Mouse (Mus musculus): ENCODE measurements at regions not wholly inside any gene's neighbourhood (a gene's known extent, or its start where the extent isn't known, plus 50 kb on each side); places are given as distances from the start of the nearest gene placed in this dataset.

GRCm38 (mm10) chr3:21813401-21813800 is 263.1 kb upstream of the Tbl1xr1 start:
- H3K27me3 ChIP-seq (ENCODE audit: control insufficient read depth, insufficient read depth, low read length) = no peaks in the 10 kb centered on the region
- H3K36me3 ChIP-seq (ENCODE audit: control insufficient read depth, insufficient read depth, low read length) = no peaks in the 10 kb centered on the region
- no peak for DNase-seq (ENCODE audit: extremely low read depth, low read depth, low spot score)
- H3K9ac ChIP-seq (ENCODE audit: low read depth, low read length) = no peak overlapping the region
- no peak overlapping the region for H3K4me3 ChIP-seq (ENCODE audit: insufficient read depth, low read depth, low read length)
- 85% methylated on average over 1 of the region's 1 CpGs for WGBS
- no peak for TF ChIP-seq POLR2A (IDR thresholded peaks at IDR 0.05; ENCODE audit: extremely low read depth, insufficient read depth, low read length)
- TF ChIP-seq CTCF (IDR thresholded peaks at IDR 0.05; ENCODE audit: low read depth, low read length) = no peak
- H3K27ac ChIP-seq (replicated peaks; ENCODE audit: insufficient read depth, low read depth, low read length) = no peak overlapping the region
- H3K4me1 ChIP-seq (ENCODE audit: control insufficient read depth, insufficient read depth, low read length) = peaks cover 2% of the 10 kb centered on the region; the same call in 1 of the 2 replicates
- no peaks in the 10 kb centered on the region for H3K79me2 ChIP-seq (ENCODE audit: control insufficient read depth, insufficient read depth, low read length)

- Histone ChIP-seq H3K4me3 (ENCODE audit: insufficient read depth, low read depth, low read length) (no peak overlapping the region), H3K4me1 (ENCODE audit: control insufficient read depth, insufficient read depth, low read length) (peaks cover 2% of the 10 kb centered on the region; the same call in 1 of the 2 replicates), H3K27ac (replicated peaks; ENCODE audit: insufficient read depth, low read depth, low read length) (no peak overlapping the region), H3K9ac (ENCODE audit: low read depth, low read length) (no peak overlapping the region), H3K79me2 (ENCODE audit: control insufficient read depth, insufficient read depth, low read length) (no peaks in the 10 kb centered on the region), H3K27me3 (ENCODE audit: control insufficient read depth, insufficient read depth, low read length) (no peaks in the 10 kb centered on the region), H3K36me3 (ENCODE audit: control insufficient read depth, insufficient read depth, low read length) (no peaks in the 10 kb centered on the region)
- TF ChIP-seq POLR2A (IDR thresholded peaks at IDR 0.05; ENCODE audit: extremely low read depth, insufficient read depth, low read length) (no peak), CTCF (IDR thresholded peaks at IDR 0.05; ENCODE audit: low read depth, low read length) (no peak)
- DNase-seq (ENCODE audit: extremely low read depth, low read depth, low spot score) = peak; percentile 98
- WGBS = 56% methylated on average over 4 of the region's 4 CpGs
These were observed 259.2 kb upstream of the Tbl1xr1 start for GRCm38 (mm10) chr3:21816968-21817858.

- Histone ChIP-seq H3K36me3 (ENCODE audit: control insufficient read depth, insufficient read depth, low read length) (no peaks in the 10 kb centered on the region), H3K27me3 (ENCODE audit: control insufficient read depth, insufficient read depth, low read length) (no peaks in the 10 kb centered on the region), H3K27ac (replicated peaks; ENCODE audit: insufficient read depth, low read depth, low read length) (no peak overlapping the region), H3K9ac (ENCODE audit: low read depth, low read length) (no peak overlapping the region), H3K79me2 (ENCODE audit: control insufficient read depth, insufficient read depth, low read length) (no peaks in the 10 kb centered on the region), H3K4me3 (ENCODE audit: insufficient read depth, low read depth, low read length) (no peak overlapping the region), H3K4me1 (ENCODE audit: control insufficient read depth, insufficient read depth, low read length) (peaks cover 4% of the 10 kb centered on the region; the same call in 1 of the 2 replicates)
- no peak for TF ChIP-seq CTCF (IDR thresholded peaks at IDR 0.05; ENCODE audit: low read depth, low read length)
- TF ChIP-seq POLR2A (IDR thresholded peaks at IDR 0.05; ENCODE audit: extremely low read depth, insufficient read depth, low read length) = no peak
- no peak for DNase-seq (ENCODE audit: extremely low read depth, low read depth, low spot score)
- 93% methylated on average over 4 of the region's 4 CpGs for WGBS
These were observed 257.4 kb upstream of the Tbl1xr1 start for GRCm38 (mm10) chr3:21819030-21819429.

- H3K4me3 ChIP-seq (ENCODE audit: insufficient read depth, low read depth, low read length) = no peak overlapping the region
- no peaks in the 10 kb centered on the region for H3K27me3 ChIP-seq (ENCODE audit: control insufficient read depth, insufficient read depth, low read length)
- peak; percentile 40 for DNase-seq (ENCODE audit: extremely low read depth, low read depth, low spot score)
- H3K79me2 ChIP-seq (ENCODE audit: control insufficient read depth, insufficient read depth, low read length) = no peaks in the 10 kb centered on the region
- TF ChIP-seq POLR2A (IDR thresholded peaks at IDR 0.05; ENCODE audit: extremely low read depth, insufficient read depth, low read length) (no peak), CTCF (IDR thresholded peaks at IDR 0.05; ENCODE audit: low read depth, low read length) (no peak)
- no peak overlapping the region for H3K9ac ChIP-seq (ENCODE audit: low read depth, low read length)
- H3K36me3 ChIP-seq (ENCODE audit: control insufficient read depth, insufficient read depth, low read length) = no peaks in the 10 kb centered on the region
- WGBS = 57% methylated on average over 3 of the region's 3 CpGs
- H3K4me1 ChIP-seq (ENCODE audit: control insufficient read depth, insufficient read depth, low read length) = peaks cover 4% of the 10 kb centered on the region; the same call in 1 of the 2 replicates
- no peak overlapping the region for H3K27ac ChIP-seq (replicated peaks; ENCODE audit: insufficient read depth, low read depth, low read length)
These were observed 256.3 kb upstream of the Tbl1xr1 start for GRCm38 (mm10) chr3:21820051-21820598.

GRCm38 (mm10) chr3:21822675-21823074 is 253.8 kb upstream of the Tbl1xr1 start:
- 52% methylated on average over 4 of the region's 4 CpGs for WGBS
- H3K9ac ChIP-seq (ENCODE audit: low read depth, low read length) = no peak overlapping the region
- no peaks in the 10 kb centered on the region for H3K79me2 ChIP-seq (ENCODE audit: control insufficient read depth, insufficient read depth, low read length)
- H3K4me1 ChIP-seq (ENCODE audit: control insufficient read depth, insufficient read depth, low read length) = peaks cover 2% of the 10 kb centered on the region; the same call in 1 of the 2 replicates
- H3K27ac ChIP-seq (replicated peaks; ENCODE audit: insufficient read depth, low read depth, low read length) = no peak overlapping the region
- H3K36me3 ChIP-seq (ENCODE audit: control insufficient read depth, insufficient read depth, low read length) = no peaks in the 10 kb centered on the region
- H3K4me3 ChIP-seq (ENCODE audit: insufficient read depth, low read depth, low read length) = no peak overlapping the region
- TF ChIP-seq CTCF (IDR thresholded peaks at IDR 0.05; ENCODE audit: low read depth, low read length) = no peak
- TF ChIP-seq POLR2A (IDR thresholded peaks at IDR 0.05; ENCODE audit: extremely low read depth, insufficient read depth, low read length) = no peak
- no peak for DNase-seq (ENCODE audit: extremely low read depth, low read depth, low spot score)
- H3K27me3 ChIP-seq (ENCODE audit: control insufficient read depth, insufficient read depth, low read length) = no peaks in the 10 kb centered on the region
